Comparison of ENCODE assay signal across 8 mouse cellular contexts in the genomic region with DNA sequence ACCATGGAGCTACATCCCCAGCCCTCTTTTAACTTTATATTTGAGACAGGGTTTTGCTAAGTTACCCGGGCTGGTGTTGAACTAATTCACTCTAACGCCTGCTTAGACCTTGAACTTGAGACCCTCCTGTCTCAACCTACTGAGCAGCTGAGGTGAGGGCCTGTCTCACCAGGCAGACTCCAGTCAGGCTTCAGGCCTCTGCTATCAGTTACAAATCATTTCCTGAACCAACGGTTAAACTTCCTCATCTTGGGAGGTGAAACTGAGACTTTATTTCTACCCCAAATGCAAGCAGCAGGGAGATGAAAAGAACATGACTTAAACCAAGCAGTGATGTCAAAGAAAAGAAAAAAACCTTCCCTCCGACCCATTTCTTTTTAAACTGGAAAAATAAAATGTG.
DNase-seq lines count a peak whose midpoint lies in the region; ATAC-seq and TF ChIP-seq lines count a peak whose summit lies in the region.

No protein-coding gene starts in this region.

- H3K4me1 ChIP-seq in heart, postnatal 0 days (ENCODE audit: control insufficient read depth, insufficient read depth): peaks cover 22% of the 10 kb centered on the region
- H3K4me1 ChIP-seq in bone marrow, adult 2 months (ENCODE audit: control insufficient read depth, insufficient read depth, low read length): 0 out of 2 replicates have a peak, but pooled peaks cover 1% of the 10 kb centered on the region
- peaks cover 46% of the 10 kb centered on the region for H3K4me1 ChIP-seq in forebrain, embryonic 14.5 days (ENCODE audit: control insufficient read depth, insufficient read depth, low read length)

- WGBS in heart, postnatal 0 days: 67% methylated on average over 4 of the region's 4 CpGs
- 34% methylated on average over 4 of the region's 4 CpGs for WGBS in bone marrow, adult 2 months
- 66% methylated on average over 4 of the region's 4 CpGs for WGBS in forebrain, embryonic 14.5 days

- ATAC-seq in heart, postnatal 0 days (ENCODE audit: insufficient read depth, low read depth): no peak
- ATAC-seq in forebrain, embryonic 14.5 days: no peak
- ATAC-seq in megakaryocyte progenitor cell, adult 5-6 weeks (replicated peaks; ENCODE audit: poor library complexity): peak; percentile 63

- 0 out of 2 replicates have a peak, but pooled peaks cover 5% of the 10 kb centered on the region for H3K9me3 ChIP-seq in heart, postnatal 0 days (replicated peaks; ENCODE audit: control insufficient read depth, low read length)
- no peaks in the 10 kb centered on the region for H3K9me3 ChIP-seq in forebrain, embryonic 14.5 days (replicated peaks; ENCODE audit: control insufficient read depth, low read length)

- no peak overlapping the region for H3K4me3 ChIP-seq in heart, postnatal 0 days (ENCODE audit: low read depth, low read length)
- H3K4me3 ChIP-seq in bone marrow, adult 2 months (replicated peaks; ENCODE audit: control insufficient read depth, low read depth, low read length): no peak overlapping the region
- H3K4me3 ChIP-seq in forebrain, embryonic 14.5 days (ENCODE audit: low read depth, low read length): no peak overlapping the region

- TF ChIP-seq POLR2A in bone marrow, adult 2 months (IDR thresholded peaks at IDR 0.05; ENCODE audit: borderline replicate concordance, control insufficient read depth, low read depth, low read length): no peak

- TF ChIP-seq CTCF in heart, postnatal 0 days (IDR thresholded peaks at IDR 0.05; ENCODE audit: low read depth): no peak
- no peak for TF ChIP-seq CTCF in bone marrow, adult 2 months (IDR thresholded peaks at IDR 0.05; ENCODE audit: control insufficient read depth, insufficient read depth, low read length)

- DNase-seq in heart, postnatal 0 days (ENCODE audit: low spot score): no peak
- DNase-seq in heart, postnatal 14 days: no peak
- DNase-seq in forebrain, embryonic 14.5 days (ENCODE audit: low spot score): no peak
- DNase-seq in cerebellum, adult 11 months: no peak
- DNase-seq in adrenal gland, postnatal 14 days: no peak
- DNase-seq in lung, postnatal 36 days: no peak

- no peaks in the 10 kb centered on the region for H3K27me3 ChIP-seq in heart, postnatal 0 days (ENCODE audit: control insufficient read depth, insufficient read depth, low read length)
- no peaks in the 10 kb centered on the region for H3K27me3 ChIP-seq in forebrain, embryonic 14.5 days (replicated peaks; ENCODE audit: control insufficient read depth, insufficient read depth, low read length)

- intact Hi-C loops in heart, postnatal 14 days (cut with DNase I): loop anchor here (5.0 kb wide), 2 partner anchors 117 to 162 kb away; no protein-coding TSS in a partner anchor

- no peak for TF ChIP-seq EP300 in heart, postnatal 0 days (IDR thresholded peaks at IDR 0.05; ENCODE audit: low read depth)

- H3K27ac ChIP-seq in heart, postnatal 0 days (ENCODE audit: low read depth): 0 out of 2 replicates have a peak overlapping the region, but pooled peaks have one; percentile 45
- H3K27ac ChIP-seq in bone marrow, adult 2 months (ENCODE audit: control insufficient read depth, insufficient read depth, low read depth, low read length, poor library complexity): peak overlapping the region; percentile 16; the same call in 1 of the 2 replicates
- H3K27ac ChIP-seq in forebrain, embryonic 14.5 days (ENCODE audit: low read depth, low read length): peak overlapping the region; percentile 71; the same call in 1 of the 2 replicates

- no peak overlapping the region for H3K9ac ChIP-seq in heart, postnatal 0 days (replicated peaks; ENCODE audit: low read depth, low read length)
- H3K9ac ChIP-seq in forebrain, embryonic 14.5 days (ENCODE audit: low read length): 0 out of 2 replicates have a peak overlapping the region, but pooled peaks have one; percentile 32

- H3K4me2 ChIP-seq in heart, postnatal 0 days (ENCODE audit: low read depth, low read length): peak overlapping the region; percentile 57; the same call in 1 of the 2 replicates
- H3K4me2 ChIP-seq in forebrain, embryonic 14.5 days (ENCODE audit: low read length): no peak overlapping the region

- H3K36me3 ChIP-seq in heart, postnatal 0 days (replicated peaks; ENCODE audit: control insufficient read depth, insufficient read depth, low read length): no peaks in the 10 kb centered on the region
- H3K36me3 ChIP-seq in forebrain, embryonic 14.5 days (ENCODE audit: control insufficient read depth, insufficient read depth, low read length): no peaks in the 10 kb centered on the region

Comparison
In these comparisons a context has a peak if more than half of its experiments do, and no peak if none do; other contexts are left out.
1. H3K27ac ChIP-seq: peak in every context shown above with its lines; median percentile 71 in forebrain, embryonic 14.5 days; 45 in heart, postnatal 0 days; 16 in bone marrow, adult 2 months.